Mouse (Mus musculus): ENCODE results near the gene Susd4. TPM values are rescaled to one million over a fixed set of nuclear protein-coding genes. Genes with fewer than 3 reads are reported as not detected.

Gene Susd4
- total RNA-seq, 2 experiments from 2014 or later: not detected

- no peak for ATAC-seq (replicated peaks; ENCODE audit: low FRiP score, poor library complexity, severe bottlenecking)
Measured at GRCm38 (mm10) chr1:182908050-182909036, 144.7 kb downstream of the Susd4 start.

- no peak for ATAC-seq (replicated peaks; ENCODE audit: low FRiP score, poor library complexity, severe bottlenecking)
Measured at GRCm38 (mm10) chr1:182909066-182909465, 145.4 kb downstream of the Susd4 start.

- no peak for ATAC-seq (replicated peaks; ENCODE audit: low FRiP score, poor library complexity, severe bottlenecking)
Measured at GRCm38 (mm10) chr1:182909596-182909995, 145.9 kb downstream of the Susd4 start.

- ATAC-seq (replicated peaks; ENCODE audit: low FRiP score, poor library complexity, severe bottlenecking): no peak
Measured at GRCm38 (mm10) chr1:182912591-182912990, 148.9 kb downstream of the Susd4 start.

- no peak for ATAC-seq (replicated peaks; ENCODE audit: low FRiP score, poor library complexity, severe bottlenecking)
Measured at GRCm38 (mm10) chr1:182914121-182914908, 150.7 kb downstream of the Susd4 start.

GRCm38 (mm10) chr1:182916166-182916565, 152.5 kb downstream of the Susd4 start:
- ATAC-seq (replicated peaks; ENCODE audit: low FRiP score, poor library complexity, severe bottlenecking): no peak

- no peak for ATAC-seq (replicated peaks; ENCODE audit: low FRiP score, poor library complexity, severe bottlenecking)
Measured at GRCm38 (mm10) chr1:182918718-182919346, 155.2 kb downstream of the Susd4 start.

GRCm38 (mm10) chr1:182922824-182923223, 159.2 kb downstream of the Susd4 start:
- no peak for ATAC-seq (replicated peaks; ENCODE audit: low FRiP score, poor library complexity, severe bottlenecking)

- ATAC-seq (replicated peaks; ENCODE audit: low FRiP score, poor library complexity, severe bottlenecking): no peak
Measured at GRCm38 (mm10) chr1:182926465-182926864, 162.8 kb downstream of the Susd4 start.

- no peak for ATAC-seq (replicated peaks; ENCODE audit: low FRiP score, poor library complexity, severe bottlenecking)
Measured at GRCm38 (mm10) chr1:182927878-182928851, 164.5 kb downstream of the Susd4 start.

GRCm38 (mm10) chr1:182935469-182935868, 171.8 kb downstream of the Susd4 start:
- no peak for ATAC-seq (replicated peaks; ENCODE audit: low FRiP score, poor library complexity, severe bottlenecking)

GRCm38 (mm10) chr1:182937486-182938120, 173.9 kb downstream of the Susd4 start:
- ATAC-seq (replicated peaks; ENCODE audit: low FRiP score, poor library complexity, severe bottlenecking): no peak

- ATAC-seq (replicated peaks; ENCODE audit: low FRiP score, poor library complexity, severe bottlenecking): no peak
Measured at GRCm38 (mm10) chr1:182941921-182942320, 178.3 kb downstream of the Susd4 start.

GRCm38 (mm10) chr1:182943911-182944310, 180.3 kb downstream of the Susd4 start:
- no peak for ATAC-seq (replicated peaks; ENCODE audit: low FRiP score, poor library complexity, severe bottlenecking)

- no peak for ATAC-seq (replicated peaks; ENCODE audit: low FRiP score, poor library complexity, severe bottlenecking)
Measured at GRCm38 (mm10) chr1:182944638-182945037, 181.0 kb downstream of the Susd4 start.

GRCm38 (mm10) chr1:182945561-182945960, 181.9 kb downstream of the Susd4 start:
- no peak for ATAC-seq (replicated peaks; ENCODE audit: low FRiP score, poor library complexity, severe bottlenecking)
